Mouse (Mus musculus) small intestine, adult 2 months (tissue): ENCODE measurements around the gene Iqschfp. TPM values are rescaled to one million over a fixed set of nuclear protein-coding genes. Genes with fewer than 3 reads are reported as not detected.

ENCODE experiments used
- H3K27ac ChIP-seq: fragments of 200-500 bp; 2 replicates; pipeline ENCODE4 v1.5.1; 2012; ENCODE audit warnings: low read depth, low read length, control low read depth, inconsistent platforms; ENCODE audit not compliant: insufficient read depth
- H3K27me3 ChIP-seq: fragments of 200-500 bp; 2 replicates; pipeline ENCODE4 v1.6.1; 2012; ENCODE audit warnings: mild to moderate bottlenecking, moderate library complexity, low read length, inconsistent platforms; ENCODE audit not compliant: control insufficient read depth, insufficient read depth
- H3K36me3 ChIP-seq: fragments of 200-500 bp; 2 replicates; pipeline ENCODE4 v1.6.1; 2012; ENCODE audit warnings: mild to moderate bottlenecking, low read length, control low read depth, inconsistent platforms; ENCODE audit not compliant: control insufficient read depth, insufficient read depth
- H3K4me1 ChIP-seq: fragments of 200-500 bp; 2 replicates; pipeline ENCODE4 v1.6.1; 2012; ENCODE audit warnings: low read length, inconsistent platforms, mixed read lengths; ENCODE audit not compliant: control insufficient read depth, insufficient read depth, insufficient read length
- H3K4me3 ChIP-seq: fragments of 200-500 bp; 2 replicates; pipeline ENCODE4 v1.5.1; 2012; ENCODE audit warnings: low read depth, mild to moderate bottlenecking, control low read depth, inconsistent platforms, low read length, moderate library complexity
- CTCF ChIP-seq: fragments of 200-500 bp; IDR thresholded peaks from 2 replicates; pipeline ENCODE4 v1.5.1; 2012; ENCODE audit warnings: low read depth, mild to moderate bottlenecking, control low read depth, inconsistent platforms, low read length, moderate library complexity, mixed read lengths; ENCODE audit not compliant: insufficient replicate concordance, insufficient read length; ENCODE audit errors: extremely low read depth
- POLR2A ChIP-seq: fragments of 200-500 bp; IDR thresholded peaks from 2 replicates; pipeline ENCODE4 v1.6.1; 2012; ENCODE audit warnings: low read depth, mild to moderate bottlenecking, control low read depth, inconsistent platforms, low read length, moderate library complexity
- WGBS: fragments of 180-500 bp; shearing (Covaris S2); methylation state at CpG from one replicate; pipeline ENCODE4 v1.1.7; 2018; 5-methylcytosine and 5-hydroxymethylcytosine counted together
- polyA plus RNA-seq: library from polyadenylated mRNA; depleted of rRNA; stranded (reverse); fragments of >200 nt; gene quantifications from 2 replicates; pipeline ENCODE4 v1.2.3, GENCODE M21; 2012

Gene Iqschfp
- polyA plus RNA-seq, 1 experiment = not detected

- TF ChIP-seq CTCF (no peak), POLR2A (no peak)
- Histone ChIP-seq H3K27me3 (no peaks in the 10 kb centered on the region), H3K4me1 (peaks cover 3% of the 10 kb centered on the region; the same call in 1 of the 2 replicates), H3K27ac (no peak overlapping the region), H3K4me3 (no peak overlapping the region), H3K36me3 (no peaks in the 10 kb centered on the region)
- 71% methylated on average over 8 of the region's 8 CpGs for WGBS
These were observed 682.5 kb downstream of the Iqschfp start for GRCm38 (mm10) chr3:68574565-68574964.

GRCm38 (mm10) chr3:68575636-68576340, 683.8 kb downstream of the Iqschfp start:
- Histone ChIP-seq H3K27me3 (no peaks in the 10 kb centered on the region), H3K36me3 (no peaks in the 10 kb centered on the region), H3K4me3 (no peak overlapping the region), H3K27ac (no peak overlapping the region), H3K4me1 (peaks cover 3% of the 10 kb centered on the region; the same call in 1 of the 2 replicates)
- no peak for TF ChIP-seq CTCF
- TF ChIP-seq POLR2A = no peak
- WGBS = 75% methylated on average over 10 of the region's 10 CpGs

GRCm38 (mm10) chr3:68576431-68576830, 684.4 kb downstream of the Iqschfp start:
- no peaks in the 10 kb centered on the region for H3K27me3 ChIP-seq
- no peak overlapping the region for H3K4me3 ChIP-seq
- WGBS = 29% methylated on average over 7 of the region's 7 CpGs
- H3K4me1 ChIP-seq = peaks cover 3% of the 10 kb centered on the region; the same call in 1 of the 2 replicates
- no peak overlapping the region for H3K27ac ChIP-seq
- no peaks in the 10 kb centered on the region for H3K36me3 ChIP-seq
- TF ChIP-seq POLR2A = no peak
- no peak for TF ChIP-seq CTCF

- no peaks in the 10 kb centered on the region for H3K27me3 ChIP-seq
- H3K36me3 ChIP-seq = no peaks in the 10 kb centered on the region
- no peak overlapping the region for H3K27ac ChIP-seq
- TF ChIP-seq POLR2A (no peak), CTCF (no peak)
- 74% methylated on average over 5 of the region's 5 CpGs for WGBS
- H3K4me1 ChIP-seq = peaks cover 3% of the 10 kb centered on the region; the same call in 1 of the 2 replicates
- H3K4me3 ChIP-seq = no peak overlapping the region
These were observed 684.9 kb downstream of the Iqschfp start for GRCm38 (mm10) chr3:68576948-68577347.

- no peak overlapping the region for H3K27ac ChIP-seq
- H3K4me3 ChIP-seq = no peak overlapping the region
- TF ChIP-seq POLR2A = no peak
- TF ChIP-seq CTCF = no peak
- H3K27me3 ChIP-seq = no peaks in the 10 kb centered on the region
- 68% methylated on average over 13 of the region's 13 CpGs for whole genome bisulfite sequencing
- H3K4me1 ChIP-seq = peaks cover 4% of the 10 kb centered on the region; the same call in 1 of the 2 replicates
- no peaks in the 10 kb centered on the region for H3K36me3 ChIP-seq
These were observed 689.6 kb downstream of the Iqschfp start for GRCm38 (mm10) chr3:68581591-68581990.

- TF ChIP-seq POLR2A (no peak), CTCF (0 out of 2 replicates have a peak, but pooled peaks have one; percentile 29)
- peak overlapping the region; percentile 27; the same call in 1 of the 2 replicates for H3K27ac ChIP-seq
- no peaks in the 10 kb centered on the region for H3K27me3 ChIP-seq
- WGBS = 60% methylated on average over 12 of the region's 12 CpGs
- no peak overlapping the region for H3K4me3 ChIP-seq
- H3K36me3 ChIP-seq = no peaks in the 10 kb centered on the region
- peaks cover 2% of the 10 kb centered on the region; the same call in 1 of the 2 replicates for H3K4me1 ChIP-seq
These were observed 690.2 kb downstream of the Iqschfp start for GRCm38 (mm10) chr3:68582103-68582740.
